ENCODE assay signal across 13 mouse cellular contexts in the genomic region with DNA sequence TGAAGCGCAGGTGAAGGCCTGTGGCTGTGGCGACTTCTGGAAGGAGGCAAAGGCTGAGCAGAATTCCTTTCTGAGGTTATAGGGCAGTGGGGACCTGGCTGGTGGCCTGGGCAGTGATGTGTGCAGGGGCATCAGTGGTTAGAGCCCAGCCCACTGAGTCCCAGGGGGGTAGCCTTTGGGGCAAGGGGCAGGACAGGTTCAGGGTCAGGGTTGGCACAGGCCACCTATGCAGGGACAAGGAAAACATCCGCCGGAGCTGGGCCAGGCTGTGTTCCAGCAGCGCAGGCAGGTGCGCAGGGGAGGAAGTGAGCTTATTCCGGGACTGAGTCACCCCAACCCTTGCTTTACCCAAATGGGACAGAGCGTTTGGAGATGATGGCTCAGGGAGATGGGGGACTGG. TPM values are rescaled to one million over a fixed set of nuclear protein-coding genes. Genes with fewer than 3 reads are reported as not detected.
DNase-seq lines count a peak whose midpoint lies in the region; ATAC-seq and TF ChIP-seq lines count a peak whose summit lies in the region.
"Had no signal": no experiment of that assay in that cellular context is flagged by ENCODE, and none has a peak within 500 bp of the region (broad histone marks: within the 10 kb centered on the region; RNA-seq: fewer than 3 reads in every experiment).

No protein-coding gene starts in this region.

- no peaks in the 10 kb centered on the region for H3K27me3 ChIP-seq in limb, embryonic 11.5 days (ENCODE audit: control insufficient read depth, insufficient read depth, low read length)
- H3K27me3 ChIP-seq in limb, embryonic 10.5 days (ENCODE audit: low read depth, poor library complexity, severe bottlenecking), result no peaks in the 10 kb centered on the region
- H3K27me3 ChIP-seq in heart, adult 2 months (ENCODE audit: control insufficient read depth, insufficient read depth, low read length), result no peaks in the 10 kb centered on the region
- H3K27me3 ChIP-seq: neural tube, embryonic 13.5 days had no signal

- H3K9ac ChIP-seq in limb, embryonic 11.5 days (ENCODE audit: low read length), result peak overlapping the region; percentile 32; the same call in 1 of the 2 replicates
- H3K9ac ChIP-seq in heart, adult 2 months (ENCODE audit: low read depth, low read length), result no peak overlapping the region
- H3K9ac ChIP-seq: forebrain, postnatal 0 days; neural tube, embryonic 13.5 days had no signal

- 0 out of 2 replicates have a peak, but pooled peaks cover 6% of the 10 kb centered on the region for H3K4me1 ChIP-seq in limb, embryonic 11.5 days (ENCODE audit: control insufficient read depth, insufficient read depth, low read length)
- H3K4me1 ChIP-seq in limb, embryonic 10.5 days, result peaks cover 34% of the 10 kb centered on the region
- peaks cover 30% of the 10 kb centered on the region for H3K4me1 ChIP-seq in heart, adult 2 months (ENCODE audit: control insufficient read depth, insufficient read depth, low read length)
- H3K4me1 ChIP-seq: neural tube, embryonic 13.5 days had no signal

- no peaks in the 10 kb centered on the region for H3K9me3 ChIP-seq in limb, embryonic 11.5 days (ENCODE audit: control insufficient read depth, low read length)
- no peaks in the 10 kb centered on the region for H3K9me3 ChIP-seq in limb, embryonic 10.5 days (replicated peaks)
- H3K9me3 ChIP-seq: neural tube, embryonic 13.5 days had no signal

- peaks cover 13% of the 10 kb centered on the region; the same call in 1 of the 2 replicates for H3K36me3 ChIP-seq in limb, embryonic 11.5 days (ENCODE audit: control insufficient read depth, insufficient read depth, low read length)
- H3K36me3 ChIP-seq in limb, embryonic 10.5 days, result peaks cover 38% of the 10 kb centered on the region
- H3K36me3 ChIP-seq in heart, adult 2 months (ENCODE audit: control insufficient read depth, insufficient read depth, low read length), result no peaks in the 10 kb centered on the region

- 78% methylated on average over 8 of the region's 8 CpGs for WGBS in limb, embryonic 11.5 days
- 69% methylated on average over 8 of the region's 8 CpGs for WGBS in limb, embryonic 10.5 days
- 33% methylated on average over 8 of the region's 8 CpGs for WGBS in heart, adult 2 months

- TF ChIP-seq POLR2A in heart, adult 2 months (IDR thresholded peaks at IDR 0.05; ENCODE audit: insufficient read depth, low read depth, low read length), result no peak; the same call in 1 of the 2 replicates

- H3K4me3 ChIP-seq in limb, embryonic 11.5 days (ENCODE audit: low read depth, low read length), result no peak overlapping the region
- no peak overlapping the region for H3K4me3 ChIP-seq in limb, embryonic 10.5 days
- H3K4me3 ChIP-seq in heart, adult 2 months, result no peak overlapping the region
- H3K4me3 ChIP-seq: neural tube, embryonic 13.5 days had no signal

- no peaks in the 10 kb centered on the region for H3K79me2 ChIP-seq in heart, adult 2 months (replicated peaks; ENCODE audit: control insufficient read depth, insufficient read depth, low read length)

- intact Hi-C loops in heart, adult 2 months (cut with DNase I), result loop anchor here (2.0 kb wide), 1 partner anchor 146 kb away; no protein-coding TSS in a partner anchor

- no peak for TF ChIP-seq CTCF in heart, adult 2 months (IDR thresholded peaks at IDR 0.05)

- ATAC-seq in limb, embryonic 11.5 days (ENCODE audit: insufficient number of reproducible peaks, low FRiP score, low TSS enrichment, low read depth), result no peak
- ATAC-seq: forebrain, postnatal 0 days had no signal

- peak; percentile 18 for DNase-seq in cerebellum, adult 9-11 months
- no peak for DNase-seq in cerebellum, postnatal 25 days
- DNase-seq in limb, embryonic 11.5 days (ENCODE audit: low spot score), result no peak
- DNase-seq in limb, embryonic 10.5 days (ENCODE audit: low spot score), result no peak
- peak; percentile 72 to 82 for DNase-seq in heart, adult 2 months
- peak; percentile 81 to 91 for DNase-seq in kidney, postnatal 25 days
- DNase-seq in natural killer cell, adult 2 months (ENCODE audit: low spot score in 2 of 2), result no peak
- DNase-seq in lung, postnatal 10 days, result no peak
- DNase-seq: forebrain, postnatal 0 days; spleen, adult 18-20 months had no signal

- peak; percentile 77; the same call in 1 of the 2 replicates for TF ChIP-seq EP300 in heart, adult 2 months (IDR thresholded peaks at IDR 0.05; ENCODE audit: insufficient read depth, low read depth, low read length)

- no peak overlapping the region for H3K4me2 ChIP-seq in limb, embryonic 11.5 days (ENCODE audit: low read depth, severe bottlenecking)
- H3K4me2 ChIP-seq: neural tube, embryonic 13.5 days had no signal

- no peak overlapping the region for H3K27ac ChIP-seq in limb, embryonic 11.5 days (replicated peaks; ENCODE audit: low read depth, low read length)
- H3K27ac ChIP-seq in limb, embryonic 10.5 days, result no peak overlapping the region
- peak overlapping the region; percentile 90 for H3K27ac ChIP-seq in heart, adult 2 months
- H3K27ac ChIP-seq: neural tube, embryonic 13.5 days had no signal

RNA-seq across cellular contexts. Expression of gene Msmp, which starts 2.1 kb away (rescaled TPM):
- 2.3 TPM in 1 of 2 replicates, not detected in the other for polyA plus RNA-seq in limb, embryonic 11.5 days (2014; fragmentation: Nextera tagmentation; extraction: Ambion mirVana)
- 0.44 TPM in 1 of 2 replicates, not detected in the other for polyA plus RNA-seq in limb, embryonic 10.5 days (2016; fragmentation: Nextera tagmentation; extraction: Ambion mirVana)
- under 1 TPM; 0.52 to 0.57 TPM for total RNA-seq in heart, adult 2 months (2021)
- polyA plus RNA-seq in heart, adult 2 months (2012; rRNA removed), result 0.62 and 0.67 TPM in 2 replicates
- total RNA-seq: forebrain, postnatal 0 days; left cerebral cortex, postnatal 10 days had no signal
- polyA plus RNA-seq: heart, postnatal 0 days; neural tube, embryonic 13.5 days had no signal

RNA-seq across cellular contexts. Expression of gene Gba2, which starts 7.7 kb away (rescaled TPM):
- polyA plus RNA-seq in limb, embryonic 11.5 days (2014; fragmentation: Nextera tagmentation; extraction: Ambion mirVana), result 20.7 and 20.8 TPM in 2 replicates
- 24.3 and 29.2 TPM in 2 replicates for polyA plus RNA-seq in limb, embryonic 10.5 days (2016; fragmentation: Nextera tagmentation; extraction: Ambion mirVana)
- 10 to 100 TPM; 11.5 to 13.2 TPM for total RNA-seq in heart, adult 2 months (2021)
- 18.2 and 27.4 TPM in 2 replicates for polyA plus RNA-seq in heart, adult 2 months (2012; rRNA removed)

RNA-seq across cellular contexts. Expression of gene Rgp1, which starts 7.9 kb away (rescaled TPM):
- polyA plus RNA-seq in limb, embryonic 11.5 days (2014; fragmentation: Nextera tagmentation; extraction: Ambion mirVana), result 32.6 and 34.1 TPM in 2 replicates
- polyA plus RNA-seq in limb, embryonic 10.5 days (2016; fragmentation: Nextera tagmentation; extraction: Ambion mirVana), result 22.7 and 30.0 TPM in 2 replicates
- total RNA-seq in heart, adult 2 months (2021), result 10 to 100 TPM; 29.4 to 31.7 TPM
- 38.1 and 47.5 TPM in 2 replicates for polyA plus RNA-seq in heart, adult 2 months (2012; rRNA removed)

RNA-seq across cellular contexts. Expression of gene Tln1, which starts 23.9 kb away (rescaled TPM):
- 39.1 and 39.5 TPM in 2 replicates for polyA plus RNA-seq in limb, embryonic 11.5 days (2014; fragmentation: Nextera tagmentation; extraction: Ambion mirVana)
- 46.8 and 51.1 TPM in 2 replicates for polyA plus RNA-seq in limb, embryonic 10.5 days (2016; fragmentation: Nextera tagmentation; extraction: Ambion mirVana)
- 100 to 1,000 TPM; 105 to 109 TPM for total RNA-seq in heart, adult 2 months (2021)
- 53.1 and 67.0 TPM in 2 replicates for polyA plus RNA-seq in heart, adult 2 months (2012; rRNA removed)

RNA-seq across cellular contexts. Expression of gene Creb3, which starts 24.3 kb away (rescaled TPM):
- polyA plus RNA-seq in limb, embryonic 11.5 days (2014; fragmentation: Nextera tagmentation; extraction: Ambion mirVana), result 39.4 and 43.3 TPM in 2 replicates
- polyA plus RNA-seq in limb, embryonic 10.5 days (2016; fragmentation: Nextera tagmentation; extraction: Ambion mirVana), result 27.3 and 40.5 TPM in 2 replicates
- total RNA-seq in heart, adult 2 months (2021), result 10 to 100 TPM; 44.0 to 46.5 TPM
- 29.8 and 36.8 TPM in 2 replicates for polyA plus RNA-seq in heart, adult 2 months (2012; rRNA removed)

Comparison
In these comparisons a context has a peak if more than half of its experiments do, and no peak if none do; other contexts are left out.
1. DNase-seq: peak in cerebellum, adult 9-11 months (single experiment), heart, adult 2 months (2 of 2) and kidney, postnatal 25 days (2 of 2); none in cerebellum, postnatal 25 days (0 of 2), limb, embryonic 11.5 days (single experiment), limb, embryonic 10.5 days (single experiment), natural killer cell, adult 2 months (0 of 2) and lung, postnatal 10 days (single experiment).